Mouse (Mus musculus) lung, embryonic 15.5 days (tissue): ENCODE data around the gene Ctnna2. TPM values are rescaled to one million over a fixed set of nuclear protein-coding genes. Genes with fewer than 3 reads are reported as not detected.

ENCODE experiments used
- ATAC-seq: fragments of 200-750 bp; cut with Nextera tagmentation; 2 replicates; pipeline ENCODE4 v1.8.0; 2017; ENCODE audit warnings: moderate number of reproducible peaks, borderline replicate concordance; ENCODE audit not compliant: low FRiP score, low TSS enrichment; ENCODE audit errors: extremely low read depth
- H3K27ac ChIP-seq: fragments of 300-500 bp; sonication (generic); 2 replicates; pipeline ENCODE4 v1.5.1; 2015; ENCODE audit warnings: moderate library complexity, mild to moderate bottlenecking, inconsistent platforms
- H3K27me3 ChIP-seq: fragments of 300-500 bp; sonication (generic); 2 replicates; pipeline ENCODE4 v1.6.1; 2015; ENCODE audit warnings: inconsistent platforms
- H3K36me3 ChIP-seq: fragments of 300-500 bp; sonication (generic); 2 replicates; pipeline ENCODE4 v1.6.1; 2015; ENCODE audit warnings: inconsistent platforms
- H3K4me1 ChIP-seq: fragments of 300-500 bp; sonication (generic); 2 replicates; pipeline ENCODE4 v1.6.1; 2015; ENCODE audit warnings: inconsistent platforms
- H3K4me2 ChIP-seq: fragments of 300-500 bp; sonication (generic); 2 replicates; pipeline ENCODE4 v1.6.1; 2015; ENCODE audit warnings: inconsistent platforms, mild to moderate bottlenecking, moderate library complexity
- H3K4me3 ChIP-seq: fragments of 300-500 bp; sonication (generic); 2 replicates; pipeline ENCODE4 v1.5.1; 2015; ENCODE audit warnings: mild to moderate bottlenecking, inconsistent platforms
- H3K9ac ChIP-seq: fragments of 300-500 bp; sonication (generic); 2 replicates; pipeline ENCODE4 v1.6.1; 2015; ENCODE audit warnings: inconsistent platforms
- H3K9me3 ChIP-seq: fragments of 300-500 bp; sonication (generic); 2 replicates; pipeline ENCODE4 v1.6.1; 2016; ENCODE audit warnings: inconsistent platforms
- WGBS: fragments of 180-500 bp; shearing (Covaris S2); methylation state at CpG from one replicate; pipeline ENCODE4 v1.1.7; 2015; 5-methylcytosine and 5-hydroxymethylcytosine counted together
- polyA plus RNA-seq: library from polyadenylated mRNA; unstranded; fragments of >200 nt; fragmentation: Nextera tagmentation; extraction: Ambion mirVana; gene quantifications from 2 replicates; pipeline ENCODE4 v1.2.1, GENCODE M21; 2015

Ctnna2 gene
- polyA plus RNA-seq, 1 experiment from 2014 or later = 2.0 TPM

GRCm38 (mm10) chr6:77468058-77468457 is 511.4 kb downstream of the Ctnna2 start:
- H3K4me1 ChIP-seq = no peaks in the 10 kb centered on the region
- WGBS = 87% methylated on average over 3 of the region's 3 CpGs

GRCm38 (mm10) chr6:77462737-77463136 is 516.8 kb downstream of the Ctnna2 start:
- Histone ChIP-seq H3K4me1 (no peaks in the 10 kb centered on the region), H3K27me3 (no peaks in the 10 kb centered on the region), H3K9ac (no peak overlapping the region), H3K36me3 (no peaks in the 10 kb centered on the region), H3K4me2 (no peak overlapping the region), H3K4me3 (no peak overlapping the region), H3K9me3 (no peaks in the 10 kb centered on the region), H3K27ac (no peak overlapping the region)
- 44% methylated on average over 1 of the region's 1 CpGs for WGBS
- no peak for ATAC-seq

More at GRCm38 (mm10) chr6:77468058-77468457, 511.4 kb downstream of the Ctnna2 start:
- Histone ChIP-seq H3K36me3 (no peaks in the 10 kb centered on the region), H3K27ac (no peak overlapping the region), H3K9ac (no peak overlapping the region), H3K9me3 (no peaks in the 10 kb centered on the region), H3K27me3 (no peaks in the 10 kb centered on the region), H3K4me2 (no peak overlapping the region), H3K4me3 (no peak overlapping the region)
- ATAC-seq = no peak

GRCm38 (mm10) chr6:77457919-77458318 is 521.6 kb downstream of the Ctnna2 start:
- H3K36me3 ChIP-seq = no peaks in the 10 kb centered on the region
- H3K4me3 ChIP-seq = no peak overlapping the region
- no peaks in the 10 kb centered on the region for H3K9me3 ChIP-seq
- WGBS = 58% methylated on average over 2 of the region's 2 CpGs
- no peak for ATAC-seq
- H3K9ac ChIP-seq = no peak overlapping the region
- no peaks in the 10 kb centered on the region for H3K27me3 ChIP-seq
- no peak overlapping the region for H3K27ac ChIP-seq
- no peaks in the 10 kb centered on the region for H3K4me1 ChIP-seq
- no peak overlapping the region for H3K4me2 ChIP-seq

GRCm38 (mm10) chr6:77446861-77447260 is 532.6 kb downstream of the Ctnna2 start:
- Histone ChIP-seq H3K4me1 (no peaks in the 10 kb centered on the region), H3K27me3 (no peaks in the 10 kb centered on the region), H3K4me2 (no peak overlapping the region), H3K9me3 (no peaks in the 10 kb centered on the region), H3K9ac (no peak overlapping the region), H3K27ac (no peak overlapping the region), H3K36me3 (no peaks in the 10 kb centered on the region), H3K4me3 (no peak overlapping the region)
- no peak for ATAC-seq
- 89% methylated on average over 1 of the region's 1 CpGs for WGBS

GRCm38 (mm10) chr6:77443906-77444305 is 535.6 kb downstream of the Ctnna2 start:
- Histone ChIP-seq H3K36me3 (no peaks in the 10 kb centered on the region), H3K4me2 (no peak overlapping the region), H3K9me3 (no peaks in the 10 kb centered on the region), H3K4me1 (no peaks in the 10 kb centered on the region), H3K27ac (no peak overlapping the region), H3K4me3 (no peak overlapping the region), H3K9ac (no peak overlapping the region), H3K27me3 (no peaks in the 10 kb centered on the region)
- WGBS = 71% methylated on average over 11 of the region's 11 CpGs
- no peak for ATAC-seq

GRCm38 (mm10) chr6:77441051-77441450 is 538.4 kb downstream of the Ctnna2 start:
- WGBS = 73% methylated on average over 5 of the region's 5 CpGs
- H3K9me3 ChIP-seq = no peaks in the 10 kb centered on the region
- H3K9ac ChIP-seq = no peak overlapping the region

GRCm38 (mm10) chr6:77430381-77430780 is 549.1 kb downstream of the Ctnna2 start:
- Histone ChIP-seq H3K9me3 (no peaks in the 10 kb centered on the region), H3K27ac (no peak overlapping the region), H3K4me2 (no peak overlapping the region), H3K27me3 (no peaks in the 10 kb centered on the region), H3K4me3 (no peak overlapping the region), H3K4me1 (no peaks in the 10 kb centered on the region), H3K36me3 (no peaks in the 10 kb centered on the region), H3K9ac (no peak overlapping the region)
- ATAC-seq = no peak
- WGBS = 67% methylated on average over 4 of the region's 4 CpGs

More at GRCm38 (mm10) chr6:77441051-77441450, 538.4 kb downstream of the Ctnna2 start:
- Histone ChIP-seq H3K36me3 (no peaks in the 10 kb centered on the region), H3K27ac (no peak overlapping the region), H3K4me1 (no peaks in the 10 kb centered on the region), H3K27me3 (no peaks in the 10 kb centered on the region), H3K4me3 (no peak overlapping the region), H3K4me2 (no peak overlapping the region)
- ATAC-seq = no peak

GRCm38 (mm10) chr6:77425746-77426145 is 553.8 kb downstream of the Ctnna2 start:
- H3K9me3 ChIP-seq = no peaks in the 10 kb centered on the region
- H3K27ac ChIP-seq = no peak overlapping the region
- no peak for ATAC-seq
- no peaks in the 10 kb centered on the region for H3K4me1 ChIP-seq
- H3K4me2 ChIP-seq = no peak overlapping the region
- no peak overlapping the region for H3K4me3 ChIP-seq
- no peaks in the 10 kb centered on the region for H3K27me3 ChIP-seq
- H3K9ac ChIP-seq = no peak overlapping the region
- H3K36me3 ChIP-seq = no peaks in the 10 kb centered on the region

- Histone ChIP-seq H3K27ac (no peak overlapping the region), H3K9me3 (no peaks in the 10 kb centered on the region), H3K4me1 (no peaks in the 10 kb centered on the region), H3K9ac (no peak overlapping the region), H3K4me3 (no peak overlapping the region), H3K27me3 (no peaks in the 10 kb centered on the region), H3K36me3 (no peaks in the 10 kb centered on the region), H3K4me2 (no peak overlapping the region)
- 68% methylated on average over 4 of the region's 4 CpGs for WGBS
- ATAC-seq = no peak
Measured at GRCm38 (mm10) chr6:77424826-77425225, 554.7 kb downstream of the Ctnna2 start.

GRCm38 (mm10) chr6:77421564-77422139 is 557.8 kb downstream of the Ctnna2 start:
- no peaks in the 10 kb centered on the region for H3K27me3 ChIP-seq
- no peaks in the 10 kb centered on the region for H3K4me1 ChIP-seq
- 37% methylated on average over 3 of the region's 3 CpGs for WGBS
- no peak overlapping the region for H3K4me3 ChIP-seq
- no peak overlapping the region for H3K4me2 ChIP-seq
- H3K9me3 ChIP-seq = no peaks in the 10 kb centered on the region
- no peak overlapping the region for H3K27ac ChIP-seq
- no peak overlapping the region for H3K9ac ChIP-seq
- H3K36me3 ChIP-seq = no peaks in the 10 kb centered on the region
- peak; percentile 95 for ATAC-seq

GRCm38 (mm10) chr6:77416999-77417398 is 562.5 kb downstream of the Ctnna2 start:
- Histone ChIP-seq H3K27me3 (no peaks in the 10 kb centered on the region), H3K9me3 (no peaks in the 10 kb centered on the region), H3K27ac (no peak overlapping the region), H3K36me3 (no peaks in the 10 kb centered on the region), H3K9ac (no peak overlapping the region), H3K4me1 (no peaks in the 10 kb centered on the region), H3K4me2 (no peak overlapping the region), H3K4me3 (no peak overlapping the region)
- no peak for ATAC-seq
- WGBS = 50% methylated on average over 1 of the region's 1 CpGs

GRCm38 (mm10) chr6:77413530-77413929 is 566.0 kb downstream of the Ctnna2 start:
- no peak for ATAC-seq
- Histone ChIP-seq H3K36me3 (no peaks in the 10 kb centered on the region), H3K9me3 (no peaks in the 10 kb centered on the region), H3K4me1 (no peaks in the 10 kb centered on the region), H3K4me3 (no peak overlapping the region), H3K9ac (no peak overlapping the region), H3K4me2 (no peak overlapping the region), H3K27ac (no peak overlapping the region), H3K27me3 (no peaks in the 10 kb centered on the region)
- WGBS = 78% methylated on average over 1 of the region's 1 CpGs

GRCm38 (mm10) chr6:77408481-77408880 is 571.0 kb downstream of the Ctnna2 start:
- Histone ChIP-seq H3K27ac (no peak overlapping the region), H3K4me1 (no peaks in the 10 kb centered on the region), H3K4me3 (no peak overlapping the region), H3K4me2 (no peak overlapping the region), H3K36me3 (no peaks in the 10 kb centered on the region), H3K27me3 (no peaks in the 10 kb centered on the region), H3K9ac (no peak overlapping the region), H3K9me3 (no peaks in the 10 kb centered on the region)
- no peak for ATAC-seq
- WGBS = 54% methylated on average over 5 of the region's 5 CpGs
